Mouse (Mus musculus): ENCODE results near the gene Ubap2.

Ubap2 gene

DNA sequence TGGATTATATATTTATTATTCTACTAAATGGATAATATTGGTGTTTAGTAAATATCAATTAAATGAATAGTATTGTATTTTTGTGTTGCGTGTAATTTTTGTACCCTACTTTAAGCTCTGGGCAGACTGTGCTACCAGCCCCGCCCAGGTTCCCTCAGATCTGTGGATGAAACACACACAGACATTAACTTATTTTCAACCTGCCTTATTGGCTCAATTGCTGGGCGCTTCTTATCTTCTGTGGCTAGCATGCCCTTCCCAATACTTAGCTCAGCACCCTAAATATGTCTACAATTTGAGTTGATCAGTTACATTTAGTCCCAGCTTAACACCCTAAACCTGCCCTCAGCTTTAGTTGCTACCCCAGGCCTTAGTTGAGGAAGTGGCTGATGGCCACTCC lies 113.7 kb downstream of the Ubap2 start:
- DNase-seq: no peak

DNA sequence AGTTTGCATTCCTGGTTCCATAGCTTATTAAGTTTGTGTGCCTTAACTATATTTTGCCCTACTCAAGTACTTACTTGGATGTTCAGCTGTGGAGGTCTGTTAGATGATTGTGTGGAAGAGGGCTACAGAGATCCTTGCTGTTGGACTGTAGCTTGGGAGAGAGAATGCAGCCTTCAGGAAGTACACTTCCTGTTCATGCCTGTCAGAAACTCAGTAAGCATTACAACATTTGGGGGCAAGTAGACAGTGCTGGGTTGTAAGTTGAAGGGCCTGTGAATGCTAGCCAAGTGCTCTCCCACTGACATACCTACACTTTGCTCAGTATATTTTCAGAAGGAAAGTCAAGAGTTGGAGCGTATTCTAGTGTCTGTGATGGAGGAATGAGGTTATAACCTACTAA lies 116.7 kb downstream of the Ubap2 start:
- no peak for DNase-seq

DNA sequence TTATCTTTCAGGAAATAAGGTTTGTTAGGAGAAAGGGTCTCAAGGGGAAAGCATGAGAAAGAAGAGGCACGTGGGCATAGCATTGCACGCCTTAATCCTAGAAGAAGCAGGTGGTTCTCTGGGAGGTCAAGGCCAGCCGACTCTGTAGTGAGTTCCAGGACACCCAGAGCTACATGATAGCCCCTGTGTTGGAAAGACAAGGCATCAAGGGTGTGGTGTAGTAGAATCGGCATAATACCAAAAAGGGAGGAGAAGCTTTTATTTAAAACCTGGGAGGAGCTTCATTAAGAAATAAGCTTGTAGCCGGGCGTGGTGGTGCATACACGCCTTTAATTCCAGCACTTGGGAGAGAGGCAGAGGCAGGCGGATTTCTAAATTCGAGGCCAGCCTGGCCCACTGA lies 118.0 kb downstream of the Ubap2 start:
- no peak for DNase-seq

DNA sequence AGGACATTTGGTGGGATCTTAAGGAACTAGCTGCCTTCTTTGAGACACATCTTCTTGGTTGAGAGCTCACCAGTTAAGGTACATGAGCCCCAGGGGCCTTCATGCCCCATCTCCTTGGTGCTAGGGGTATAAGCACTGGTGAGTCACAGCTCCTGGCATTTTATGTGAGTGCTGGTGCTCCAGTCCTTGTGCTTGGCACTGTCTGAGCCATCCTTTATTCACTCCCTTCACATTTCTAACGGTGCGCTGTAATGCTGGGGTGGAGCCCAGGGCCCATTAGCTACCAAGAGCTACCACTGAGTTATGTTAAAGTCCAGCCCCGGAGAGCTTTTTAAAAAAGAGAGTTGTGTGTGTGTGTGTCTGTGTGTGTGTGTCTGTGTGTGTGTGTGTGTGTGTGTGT lies 121.8 kb downstream of the Ubap2 start:
- no peak for DNase-seq

DNA sequence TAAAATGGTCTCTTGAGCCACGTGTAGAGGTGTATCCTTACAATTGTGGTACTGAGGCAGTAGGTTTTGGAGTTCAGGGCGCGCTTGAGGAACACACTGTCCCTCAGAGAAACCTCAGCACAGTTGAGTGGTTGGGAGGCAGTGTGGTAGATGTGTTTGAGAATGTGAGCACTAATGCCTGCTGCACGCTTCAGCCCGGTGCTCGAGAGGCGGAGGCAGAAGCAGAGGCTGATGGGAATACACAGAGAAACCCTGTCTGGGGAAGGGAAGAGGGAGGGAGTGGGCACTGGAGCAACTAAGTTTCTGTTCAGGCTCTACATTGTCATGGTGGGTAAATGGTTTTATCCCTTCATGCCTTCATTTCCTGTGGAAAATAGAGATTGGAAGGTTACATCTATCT lies 123.8 kb downstream of the Ubap2 start:
- DNase-seq: no peak

DNA sequence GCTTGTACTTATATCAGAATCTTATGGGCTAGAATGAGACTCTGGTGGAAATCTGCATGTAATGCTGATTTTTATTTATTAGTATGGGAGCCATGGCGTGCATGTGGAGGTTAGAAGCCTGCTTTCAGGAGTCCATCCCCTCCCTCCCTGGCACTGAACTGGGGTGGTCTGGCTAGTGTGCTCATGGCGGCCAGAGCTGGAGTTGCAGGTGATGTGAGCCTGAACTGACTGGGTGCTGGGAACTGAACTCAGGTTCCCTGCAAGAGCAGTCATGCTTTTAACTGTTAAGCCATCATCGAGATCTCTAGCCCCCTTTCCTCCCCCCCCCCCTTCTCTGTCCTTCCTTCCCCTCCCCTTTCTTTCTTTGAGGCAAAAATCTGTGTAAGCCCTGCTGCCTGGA lies 125.1 kb downstream of the Ubap2 start:
- no peak for DNase-seq
